ENCODE assay signal across 8 mouse cellular contexts in the genomic region with DNA sequence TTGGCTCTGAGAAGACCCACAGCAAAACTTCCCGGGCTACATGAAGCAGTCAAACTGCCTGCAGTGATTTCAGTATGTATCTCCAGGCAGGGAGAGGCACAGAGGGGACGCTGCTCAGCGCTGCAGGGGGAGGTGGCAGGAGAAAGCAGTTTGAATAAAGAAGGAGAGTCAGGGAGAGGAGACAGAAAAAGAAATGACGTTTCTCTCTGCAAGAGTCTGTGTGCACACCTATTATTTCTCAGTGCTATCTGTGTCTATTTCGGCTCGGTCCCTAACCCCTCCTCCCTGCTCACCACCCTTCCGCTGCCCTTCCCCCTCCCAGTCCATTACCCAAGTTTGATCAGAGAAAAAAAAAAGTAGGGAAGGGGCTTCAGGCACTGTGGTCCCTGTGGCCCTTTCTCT.
DNase-seq lines count a peak whose midpoint lies in the region; ATAC-seq and TF ChIP-seq lines count a peak whose summit lies in the region.

No protein-coding gene starts in this region.

- H3K4me3 ChIP-seq in kidney, embryonic 16.5 days (ENCODE audit: low read length) = peak overlapping the region; percentile 39
- peak overlapping the region; percentile 96 for H3K4me3 ChIP-seq in cerebellum, adult 2 months (replicated peaks; ENCODE audit: insufficient read depth, low read depth, low read length)
- peak overlapping the region; percentile 30 for H3K4me3 ChIP-seq in midbrain, embryonic 16.5 days (ENCODE audit: low read depth, low read length)

- peaks cover 25% of the 10 kb centered on the region for H3K4me1 ChIP-seq in kidney, embryonic 16.5 days (ENCODE audit: insufficient read depth, low read length)
- peaks cover 2% of the 10 kb centered on the region; the same call in 1 of the 2 replicates for H3K4me1 ChIP-seq in cerebellum, adult 2 months (ENCODE audit: control insufficient read depth, insufficient read depth, low read length)
- H3K4me1 ChIP-seq in midbrain, embryonic 16.5 days (ENCODE audit: control insufficient read depth, insufficient read depth, low read length) = peaks cover 24% of the 10 kb centered on the region

- H3K9me3 ChIP-seq in kidney, embryonic 16.5 days (ENCODE audit: low read length) = no peaks in the 10 kb centered on the region
- no peaks in the 10 kb centered on the region for H3K9me3 ChIP-seq in midbrain, embryonic 16.5 days (replicated peaks; ENCODE audit: control insufficient read depth, low read length, poor library complexity, severe bottlenecking)

- peak; percentile 23; the same call in 1 of the 2 replicates for TF ChIP-seq POLR2A in cerebellum, adult 2 months (IDR thresholded peaks at IDR 0.05; ENCODE audit: borderline replicate concordance, insufficient read depth, low read length)

- H3K9ac ChIP-seq in kidney, embryonic 16.5 days (replicated peaks; ENCODE audit: low read length) = peak overlapping the region; percentile 60
- peak overlapping the region; percentile 71 for H3K9ac ChIP-seq in midbrain, embryonic 16.5 days (ENCODE audit: low read depth, low read length)

- H3K36me3 ChIP-seq in kidney, embryonic 16.5 days (ENCODE audit: insufficient read depth, low read length) = no peaks in the 10 kb centered on the region
- no peaks in the 10 kb centered on the region for H3K36me3 ChIP-seq in midbrain, embryonic 16.5 days (ENCODE audit: control insufficient read depth, insufficient read depth, low read length)

- no peaks in the 10 kb centered on the region for H3K27me3 ChIP-seq in kidney, embryonic 16.5 days (ENCODE audit: insufficient read depth, low read length)
- no peaks in the 10 kb centered on the region for H3K27me3 ChIP-seq in cerebellum, adult 2 months (ENCODE audit: control insufficient read depth, insufficient read depth, low read length)
- no peaks in the 10 kb centered on the region for H3K27me3 ChIP-seq in midbrain, embryonic 16.5 days (ENCODE audit: control insufficient read depth, insufficient read depth, low read depth, low read length)

- no peak overlapping the region for H3K27ac ChIP-seq in kidney, embryonic 16.5 days (ENCODE audit: low read length)
- peak overlapping the region; percentile 98 for H3K27ac ChIP-seq in cerebellum, adult 2 months (ENCODE audit: insufficient read depth, low read length)
- peak overlapping the region; percentile 94 for H3K27ac ChIP-seq in midbrain, embryonic 16.5 days (ENCODE audit: low read length)

- ATAC-seq in kidney, embryonic 16.5 days (ENCODE audit: low FRiP score, low TSS enrichment) = peak; percentile 60
- ATAC-seq in midbrain, embryonic 16.5 days = peak; percentile 91
- no peak for ATAC-seq in erythroid progenitor cell, adult 5-6 weeks (replicated peaks; ENCODE audit: low FRiP score, poor library complexity, severe bottlenecking)

- no peak for DNase-seq in kidney, postnatal 14 days
- peak; percentile 59 to 67 for DNase-seq in cerebellum, adult 2 months
- peak; percentile 19 to 26 for DNase-seq in frontal cortex, postnatal 10 days (ENCODE audit: low spot score in 2 of 2)
- peak; percentile 35 to 62 for DNase-seq in left cerebral cortex, postnatal 25 days (ENCODE audit: low spot score in 2 of 2)
- DNase-seq in thymus, postnatal 36 days = no peak

- H3K4me2 ChIP-seq in kidney, embryonic 16.5 days (replicated peaks; ENCODE audit: low read depth, low read length) = peak overlapping the region; percentile 55
- peak overlapping the region; percentile 51 for H3K4me2 ChIP-seq in midbrain, embryonic 16.5 days (ENCODE audit: low read length)

- 7% methylated on average over 7 of the region's 7 CpGs for WGBS in kidney, embryonic 16.5 days
- 2% methylated on average over 7 of the region's 7 CpGs for WGBS in cerebellum, adult 2 months
- 1% methylated on average over 7 of the region's 7 CpGs for WGBS in midbrain, embryonic 16.5 days

- intact Hi-C loops in left cerebral cortex, postnatal 25 days (cut with DNase I) = loop anchor here (5.0 kb wide), 1 partner anchor 391 kb away; the partner anchor contains the start of gene Cited2

- no peak for TF ChIP-seq CTCF in cerebellum, adult 2 months (IDR thresholded peaks at IDR 0.05; ENCODE audit: borderline replicate concordance, insufficient read depth, low read depth, low read length)

Comparison
In these comparisons a context has a peak if more than half of its experiments do, and no peak if none do; other contexts are left out.
1. H3K4me3 ChIP-seq: peak in every context shown above with its lines; median percentile 96 in cerebellum, adult 2 months; 39 in kidney, embryonic 16.5 days; 30 in midbrain, embryonic 16.5 days.
2. DNase-seq: peak in cerebellum, adult 2 months (2 of 2), frontal cortex, postnatal 10 days (2 of 2) and left cerebral cortex, postnatal 25 days (2 of 2); none in kidney, postnatal 14 days (single experiment) and thymus, postnatal 36 days (0 of 2).